Mouse (Mus musculus) forebrain, embryonic 14.5 days (tissue): ENCODE measurements around the gene Zfp956. TPM values are rescaled to one million over a fixed set of nuclear protein-coding genes. Genes with fewer than 3 reads are reported as not detected.

ENCODE experiments used
- ATAC-seq: fragments of 200-750 bp; cut with Nextera tagmentation; 2 replicates; pipeline ENCODE4 v1.8.0; 2017; ENCODE audit warnings: mild to moderate bottlenecking, moderate library complexity
- DNase-seq: peaks from one replicate; pipeline ENCODE4 v3.0.0-alpha.2; 2015; ENCODE audit warnings: low spot score
- H3K27ac ChIP-seq: fragments of 300-500 bp; sonication (generic); 2 replicates; pipeline ENCODE4 v1.5.1; 2014; ENCODE audit warnings: low read depth, mild to moderate bottlenecking, control low read depth, low read length, moderate library complexity
- H3K27me3 ChIP-seq: fragments of 300-500 bp; sonication (generic); replicated peaks from 2 replicates; pipeline ENCODE4 v1.6.1; 2014; ENCODE audit warnings: low read length, control low read depth, mixed read lengths; ENCODE audit not compliant: control insufficient read depth, insufficient read depth
- H3K36me3 ChIP-seq: fragments of 300-500 bp; sonication (generic); 2 replicates; pipeline ENCODE4 v1.6.1; 2014; ENCODE audit warnings: low read length, control low read depth; ENCODE audit not compliant: control insufficient read depth, insufficient read depth
- H3K4me1 ChIP-seq: fragments of 300-500 bp; sonication (generic); 2 replicates; pipeline ENCODE4 v1.6.1; 2014; ENCODE audit warnings: antibody characterized with exemption, low read length, control low read depth; ENCODE audit not compliant: control insufficient read depth, insufficient read depth
- H3K4me2 ChIP-seq: fragments of 300-500 bp; sonication (generic); 2 replicates; pipeline ENCODE4 v1.6.1; 2014; ENCODE audit warnings: mild to moderate bottlenecking, control low read depth, low read length
- H3K4me3 ChIP-seq: fragments of 300-500 bp; sonication (generic); 2 replicates; pipeline ENCODE4 v1.5.1; 2014; ENCODE audit warnings: low read depth, low read length, control low read depth
- H3K9ac ChIP-seq: fragments of 300-500 bp; sonication (generic); 2 replicates; pipeline ENCODE4 v1.6.1; 2014; ENCODE audit warnings: mild to moderate bottlenecking, low read length, control low read depth, moderate library complexity
- H3K9me3 ChIP-seq: fragments of 300-500 bp; sonication (generic); replicated peaks from 2 replicates; pipeline ENCODE4 v1.6.1; 2016; ENCODE audit warnings: low read length, control low read depth, mixed read lengths; ENCODE audit not compliant: control insufficient read depth
- WGBS: fragments of 180-500 bp; shearing (Covaris S2); extraction: QIAGEN DNeasy Blood & Tissue Kit; methylation state at CpG from one replicate; pipeline ENCODE4 v1.1.7; 2014; 5-methylcytosine and 5-hydroxymethylcytosine counted together
- polyA plus RNA-seq: library from polyadenylated mRNA; unstranded; fragments of >200 nt; fragmentation: Nextera tagmentation; extraction: Ambion mirVana; gene quantifications from 2 replicates; pipeline ENCODE4 v1.2.1, GENCODE M21; 2014

The Zfp956 gene
- polyA plus RNA-seq, 1 experiment from 2014 or later = 16.0 TPM

DNA sequence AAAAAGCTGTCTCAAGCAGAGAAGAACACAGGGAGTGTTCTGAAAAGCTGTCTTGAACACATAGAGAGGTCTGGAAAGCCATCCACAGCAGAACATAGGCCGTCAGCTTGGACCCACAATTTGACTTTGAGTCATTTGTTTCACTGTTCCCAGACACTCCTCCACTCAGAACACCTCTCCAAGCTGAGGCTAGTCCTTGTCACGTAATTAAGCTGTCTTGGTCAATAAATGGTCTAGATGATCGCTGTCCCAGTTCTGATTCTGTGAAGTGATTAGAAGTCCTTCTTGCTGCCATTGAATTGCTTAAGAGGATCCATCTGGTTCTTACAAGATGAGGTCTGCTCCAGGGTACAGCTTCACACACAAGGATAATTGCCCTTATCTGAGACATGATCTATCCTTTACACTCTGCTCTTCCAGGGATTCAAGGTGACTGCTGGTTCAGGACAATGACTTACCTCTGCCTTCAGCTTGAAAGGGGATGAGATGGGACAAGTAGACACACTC lies 34.4 kb upstream of the Zfp956 start:
- no peak overlapping the region for H3K9ac ChIP-seq
- H3K4me1 ChIP-seq = peaks cover 9% of the 10 kb centered on the region
- no peaks in the 10 kb centered on the region for H3K27me3 ChIP-seq
- 88% methylated on average over 3 of the region's 3 CpGs for WGBS
- H3K9me3 ChIP-seq = no peaks in the 10 kb centered on the region
- no peak overlapping the region for H3K4me3 ChIP-seq
- no peak overlapping the region for H3K4me2 ChIP-seq
- DNase-seq = no peak
- no peaks in the 10 kb centered on the region for H3K36me3 ChIP-seq
- H3K27ac ChIP-seq = no peak overlapping the region
- no peak for ATAC-seq

DNA sequence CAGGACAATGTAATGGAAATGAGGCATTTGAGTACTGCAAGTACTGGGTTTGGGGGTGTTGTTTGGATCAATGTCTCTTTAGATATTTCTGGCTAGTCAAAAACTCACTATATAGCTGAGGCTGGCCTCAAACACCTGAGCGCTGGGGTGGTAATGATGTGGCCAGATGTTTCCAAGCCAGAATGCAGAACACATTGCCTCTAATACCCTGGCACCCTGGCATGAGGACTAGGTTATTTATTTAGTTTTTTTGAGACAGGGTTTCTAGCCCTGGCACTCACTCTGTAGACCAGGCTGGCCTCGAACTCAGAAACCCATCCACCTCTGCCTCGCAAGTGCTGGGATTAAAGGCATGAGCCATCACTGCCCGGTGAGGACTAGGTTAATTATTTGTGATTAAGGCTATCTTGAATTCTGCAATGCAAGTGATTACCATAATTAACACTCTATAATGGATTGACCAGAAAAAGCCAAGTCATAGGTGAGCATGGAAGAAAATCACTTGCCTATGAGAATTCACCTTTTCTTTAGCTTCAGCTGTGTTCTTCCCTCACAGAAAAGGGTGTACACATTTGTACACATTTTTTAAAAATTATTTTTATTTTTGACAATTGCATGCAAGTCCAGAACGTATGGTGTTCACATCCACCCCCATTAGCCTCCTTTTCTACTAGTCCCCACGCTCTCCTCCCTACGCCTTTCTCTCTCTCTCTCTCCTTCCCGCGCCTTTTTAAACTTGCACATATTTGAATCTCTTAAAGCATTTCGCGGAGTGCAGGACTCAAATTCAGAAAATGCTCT lies 33.3 kb upstream of the Zfp956 start:
- Histone ChIP-seq H3K4me1 (peaks cover 9% of the 10 kb centered on the region), H3K9me3 (no peaks in the 10 kb centered on the region), H3K36me3 (no peaks in the 10 kb centered on the region), H3K4me2 (peak overlapping the region; percentile 50), H3K9ac (peak overlapping the region; percentile 72), H3K27ac (peak overlapping the region; percentile 95), H3K27me3 (no peaks in the 10 kb centered on the region), H3K4me3 (peak overlapping the region; percentile 78)
- DNase-seq (no peak), ATAC-seq (peak; percentile 47; the same call in 1 of the 2 replicates)
- WGBS = 23% methylated on average over 11 of the region's 11 CpGs

DNA sequence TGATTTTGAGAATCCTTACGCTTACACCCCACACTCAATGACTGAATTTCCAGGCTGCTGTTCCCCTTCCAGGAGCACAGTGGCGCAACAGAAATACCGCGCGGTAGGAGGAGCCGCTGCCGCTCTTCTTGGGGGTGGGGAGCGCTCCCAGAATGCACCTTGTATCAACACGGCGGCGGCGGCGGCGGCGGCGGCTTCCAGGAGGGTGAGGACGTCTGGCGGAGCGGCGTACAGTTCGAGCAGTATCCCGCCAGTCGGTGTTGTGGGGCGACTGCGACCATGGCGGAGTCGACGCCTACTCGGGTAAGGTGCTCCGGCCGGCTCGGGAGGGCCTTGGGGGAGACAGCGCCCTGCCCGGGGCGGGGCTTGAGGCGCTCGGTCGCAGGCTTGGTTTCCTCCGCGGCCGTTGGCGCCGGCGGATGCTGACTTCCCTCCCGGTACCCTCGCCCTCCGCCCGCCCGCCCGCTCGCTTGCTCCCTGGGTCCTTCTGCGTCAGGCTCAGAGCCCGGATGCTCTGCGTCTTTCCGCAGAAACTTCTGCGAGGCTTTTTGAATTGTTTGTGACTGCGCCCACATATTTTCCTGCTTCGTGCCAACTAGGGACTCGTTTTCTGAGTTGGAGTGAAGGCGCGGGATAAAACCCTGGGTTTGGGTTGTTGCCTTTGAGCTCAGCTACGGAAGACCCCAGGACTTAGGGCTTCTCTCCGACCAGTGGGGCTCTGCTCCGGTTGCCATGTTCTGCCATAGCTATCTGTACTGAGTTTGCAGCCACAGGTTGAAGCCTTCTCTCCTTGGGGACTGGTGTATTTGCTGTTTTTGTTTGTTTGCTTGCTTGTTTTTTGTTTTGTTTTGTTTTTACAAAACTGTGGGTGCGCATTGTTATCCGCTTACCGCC lies 32.5 kb upstream of the Zfp956 start, which contains the start of gene Zfp212:
TSS of gene Zfp212 (plus strand) at position 30 of the 894 bp plus-strand sequence.
- under 1% methylated on average over 65 of the region's 67 CpGs for WGBS
- Histone ChIP-seq H3K4me1 (peaks cover 9% of the 10 kb centered on the region), H3K36me3 (no peaks in the 10 kb centered on the region), H3K4me2 (peak within 1 kb of the TSS; percentile 67), H3K9me3 (no peaks in the 10 kb centered on the region), H3K27me3 (no peaks in the 10 kb centered on the region), H3K27ac (peak within 1 kb of the TSS; percentile 95), H3K9ac (peak within 1 kb of the TSS; percentile 72), H3K4me3 (peak within 1 kb of the TSS; percentile 78)
- ATAC-seq (peak; percentile 97), DNase-seq (peak; percentile 95)

DNA sequence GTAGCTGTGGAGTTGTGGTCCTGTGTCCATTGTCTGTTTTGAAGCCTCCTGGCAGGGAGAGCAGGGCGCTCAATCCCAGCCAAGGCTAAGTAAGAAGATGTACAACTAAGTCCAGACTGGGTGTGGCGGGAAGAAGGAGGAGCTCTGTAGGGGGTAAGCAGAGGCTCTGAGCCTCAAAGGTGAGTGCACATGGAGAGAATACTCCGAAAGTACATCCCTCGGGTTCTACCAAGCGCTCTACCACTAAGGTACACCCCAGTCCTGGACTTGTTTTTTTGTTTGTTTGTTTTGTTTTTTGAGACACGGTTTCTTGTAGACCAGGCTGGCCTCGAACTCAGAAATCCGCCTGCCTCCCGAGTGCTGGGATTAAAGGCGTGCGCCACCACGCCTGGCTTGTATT lies 10.7 kb upstream of the Zfp956 start:
- Histone ChIP-seq H3K4me1 (peaks cover 6% of the 10 kb centered on the region; the same call in 1 of the 2 replicates), H3K27ac (no peak overlapping the region), H3K36me3 (no peaks in the 10 kb centered on the region), H3K9ac (peak overlapping the region; percentile 70), H3K9me3 (no peaks in the 10 kb centered on the region), H3K27me3 (no peaks in the 10 kb centered on the region), H3K4me3 (peak overlapping the region; percentile 39), H3K4me2 (peak overlapping the region; percentile 77)
- no peak; the same call in 1 of the 2 replicates for ATAC-seq
- no peak for DNase-seq
- 43% methylated on average over 12 of the region's 12 CpGs for WGBS

DNA sequence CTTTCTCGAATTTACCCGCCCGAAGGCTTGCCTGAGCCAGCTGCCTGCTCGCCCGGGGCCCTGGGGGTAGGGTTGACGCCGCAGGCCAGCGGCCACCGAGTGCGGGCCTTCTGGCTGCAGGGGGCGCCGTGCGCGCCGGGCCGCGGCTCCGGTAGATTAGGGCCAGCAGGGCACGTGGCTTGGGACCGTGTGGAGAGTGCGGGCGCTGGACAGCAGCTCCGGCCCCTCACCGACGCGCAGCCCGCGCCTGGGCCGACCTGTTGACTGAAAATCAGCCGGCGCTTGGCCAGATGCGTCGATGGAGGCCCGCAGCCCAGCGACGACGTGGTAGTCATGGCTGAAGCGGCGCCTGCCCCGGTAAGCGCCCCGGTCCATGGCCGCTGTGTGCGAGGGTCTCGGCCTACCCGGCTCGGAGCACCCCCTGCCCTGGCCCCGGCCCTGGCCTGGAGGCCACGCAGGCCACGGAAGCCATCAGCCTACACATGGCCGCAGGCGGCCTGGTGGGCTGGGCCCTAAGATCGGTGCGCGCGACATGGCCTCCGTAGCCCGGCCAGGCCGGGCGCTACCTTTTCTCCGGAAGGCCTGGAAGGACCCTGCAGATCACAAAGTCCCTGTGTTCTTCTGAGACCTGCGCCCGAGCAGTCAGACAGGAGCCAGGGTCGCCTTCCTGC lies 10.0 kb upstream of the Zfp956 start:
- Histone ChIP-seq H3K9me3 (no peaks in the 10 kb centered on the region), H3K36me3 (no peaks in the 10 kb centered on the region), H3K4me2 (peak overlapping the region; percentile 77), H3K9ac (peak overlapping the region; percentile 70), H3K27me3 (no peaks in the 10 kb centered on the region), H3K27ac (no peak overlapping the region; the same call in 1 of the 2 replicates), H3K4me1 (peaks cover 6% of the 10 kb centered on the region; the same call in 1 of the 2 replicates), H3K4me3 (peak overlapping the region; percentile 39)
- peak; percentile 52 for DNase-seq
- 12% methylated on average over 58 of the region's 64 CpGs for WGBS
- ATAC-seq = peak; percentile 89

DNA sequence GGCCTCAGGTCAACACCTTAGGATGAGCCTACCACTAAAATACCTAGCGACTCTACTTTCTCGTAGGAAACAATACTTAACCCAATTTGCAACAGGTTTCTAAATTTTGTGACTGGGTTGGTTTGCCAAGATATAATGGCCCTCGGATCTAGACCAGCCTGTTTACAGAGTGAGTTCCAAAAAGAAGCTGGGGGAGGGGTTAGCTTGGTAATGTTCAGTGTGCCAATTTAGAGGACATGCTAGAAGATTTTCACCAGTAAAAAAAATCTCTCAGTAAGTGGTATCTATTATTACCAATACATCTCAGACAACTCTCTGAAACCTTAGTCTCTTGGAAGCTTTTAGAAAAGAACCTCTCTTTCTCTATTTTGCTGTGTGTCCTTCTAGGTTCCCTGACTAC lies 9.5 kb upstream of the Zfp956 start:
- WGBS = 83% methylated on average over 3 of the region's 3 CpGs
- peak overlapping the region; percentile 39 for H3K4me3 ChIP-seq
- no peak for ATAC-seq

DNA sequence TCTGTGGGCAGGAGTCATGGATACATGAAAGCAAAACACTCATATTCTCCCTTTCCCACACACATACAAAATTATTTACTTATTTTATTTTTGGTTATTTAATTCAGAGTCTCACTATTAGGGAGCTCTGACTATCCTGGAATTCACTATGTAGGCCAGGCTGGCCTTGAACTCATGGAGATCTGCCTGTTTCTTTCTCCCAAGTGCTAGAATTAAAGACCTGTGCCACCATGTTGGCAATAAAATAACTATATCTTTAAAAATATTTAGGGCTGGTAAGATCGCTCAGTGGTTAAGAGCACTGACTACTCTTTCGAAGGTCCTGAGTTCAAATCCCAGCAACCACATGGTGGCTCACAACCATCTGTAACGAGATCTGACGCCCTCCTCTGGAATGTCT lies 5.8 kb upstream of the Zfp956 start:
- ATAC-seq (no peak), DNase-seq (no peak)
- H3K27ac ChIP-seq = no peak overlapping the region
- peaks cover 6% of the 10 kb centered on the region; the same call in 1 of the 2 replicates for H3K4me1 ChIP-seq
- no peak overlapping the region for H3K4me2 ChIP-seq
- H3K36me3 ChIP-seq = no peaks in the 10 kb centered on the region
- 97% methylated on average over 4 of the region's 4 CpGs for WGBS
- H3K9ac ChIP-seq = no peak overlapping the region
- H3K4me3 ChIP-seq = no peak overlapping the region
- no peaks in the 10 kb centered on the region for H3K9me3 ChIP-seq
- no peaks in the 10 kb centered on the region for H3K27me3 ChIP-seq

More for the DNA sequence above, 9.5 kb upstream of the Zfp956 start:
- Histone ChIP-seq H3K27me3 (no peaks in the 10 kb centered on the region), H3K4me1 (peaks cover 6% of the 10 kb centered on the region; the same call in 1 of the 2 replicates), H3K4me2 (peak overlapping the region; percentile 77), H3K27ac (no peak overlapping the region), H3K36me3 (no peaks in the 10 kb centered on the region), H3K9me3 (no peaks in the 10 kb centered on the region), H3K9ac (peak overlapping the region; percentile 70; the same call in 1 of the 2 replicates)
- no peak for DNase-seq

DNA sequence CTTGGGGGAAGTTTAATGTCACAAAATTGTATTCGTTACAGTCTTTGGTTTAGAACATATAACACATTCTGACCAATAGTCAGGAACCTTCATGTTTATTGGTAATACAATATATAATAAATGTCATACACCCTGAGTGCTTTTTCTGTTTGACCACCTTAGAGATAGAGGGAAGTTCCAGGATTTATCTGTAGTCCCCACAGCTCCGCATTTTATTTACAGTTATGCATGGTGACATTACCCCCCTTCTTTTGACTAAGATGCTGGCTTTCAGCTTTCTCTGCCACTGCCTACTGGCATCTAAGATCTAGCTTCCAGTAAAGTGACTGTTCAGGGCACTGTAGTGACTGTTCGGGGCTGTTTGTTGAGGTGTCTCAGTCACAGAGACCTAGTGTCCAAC lies 1.2 kb downstream of the Zfp956 start:
- no peak for DNase-seq
- Histone ChIP-seq H3K9ac (no peak overlapping the region; the same call in none of the 2 replicates), H3K27ac (no peak overlapping the region), H3K4me3 (peak overlapping the region; percentile 65; the same call in 1 of the 2 replicates), H3K9me3 (no peaks in the 10 kb centered on the region), H3K36me3 (peaks cover 18% of the 10 kb centered on the region), H3K27me3 (no peaks in the 10 kb centered on the region), H3K4me1 (peaks cover 11% of the 10 kb centered on the region), H3K4me2 (peak overlapping the region; percentile 59)
- no peak for ATAC-seq
- WGBS = 90% methylated on average over 3 of the region's 3 CpGs
